Mouse (Mus musculus) limb, embryonic 13.5 days (tissue): ENCODE data around the gene Hoxb9. TPM values are rescaled to one million over a fixed set of nuclear protein-coding genes. Genes with fewer than 3 reads are reported as not detected.

Experiments
- ATAC-seq: fragments of 200-750 bp; cut with Nextera tagmentation; 2 replicates; pipeline ENCODE4 v1.8.0; 2017; ENCODE audit warnings: low read depth, moderate number of reproducible peaks, moderate TSS enrichment; ENCODE audit not compliant: low FRiP score
- H3K27ac ChIP-seq: fragments of 300-500 bp; sonication (generic); 2 replicates; pipeline ENCODE4 v1.5.1; 2015; ENCODE audit warnings: inconsistent platforms, mild to moderate bottlenecking, moderate library complexity
- H3K27me3 ChIP-seq: fragments of 300-500 bp; sonication (generic); 2 replicates; pipeline ENCODE4 v1.6.1; 2015; ENCODE audit warnings: mild to moderate bottlenecking, inconsistent platforms
- H3K36me3 ChIP-seq: fragments of 300-500 bp; sonication (generic); 2 replicates; pipeline ENCODE4 v1.6.1; 2015; ENCODE audit warnings: inconsistent platforms, mild to moderate bottlenecking, moderate library complexity
- H3K4me1 ChIP-seq: fragments of 300-500 bp; sonication (generic); 2 replicates; pipeline ENCODE4 v1.6.1; 2015; ENCODE audit warnings: inconsistent platforms
- H3K4me2 ChIP-seq: fragments of 300-500 bp; sonication (generic); replicated peaks from 2 replicates; pipeline ENCODE4 v1.6.1; 2015; ENCODE audit warnings: inconsistent platforms, mild to moderate bottlenecking, moderate library complexity
- H3K4me3 ChIP-seq: fragments of 300-500 bp; sonication (generic); 2 replicates; pipeline ENCODE4 v1.5.1; 2015; ENCODE audit warnings: moderate library complexity, mild to moderate bottlenecking, inconsistent platforms
- H3K9ac ChIP-seq: fragments of 300-500 bp; sonication (generic); 2 replicates; pipeline ENCODE4 v1.6.1; 2015; ENCODE audit warnings: mild to moderate bottlenecking, inconsistent platforms
- H3K9me3 ChIP-seq: fragments of 300-500 bp; sonication (generic); 2 replicates; pipeline ENCODE4 v1.6.1; 2016; ENCODE audit warnings: inconsistent platforms
- WGBS: fragments of 180-500 bp; shearing (Covaris S2); methylation state at CpG from one replicate; pipeline ENCODE4 v1.1.7; 2015; 5-methylcytosine and 5-hydroxymethylcytosine counted together
- polyA plus RNA-seq: library from polyadenylated mRNA; unstranded; fragments of >200 nt; fragmentation: Nextera tagmentation; extraction: Ambion mirVana; gene quantifications from 2 replicates; pipeline ENCODE4 v1.2.1, GENCODE M21; 2015

The Hoxb9 gene
- polyA plus RNA-seq, 1 experiment from 2014 or later: 1.3 TPM

DNA sequence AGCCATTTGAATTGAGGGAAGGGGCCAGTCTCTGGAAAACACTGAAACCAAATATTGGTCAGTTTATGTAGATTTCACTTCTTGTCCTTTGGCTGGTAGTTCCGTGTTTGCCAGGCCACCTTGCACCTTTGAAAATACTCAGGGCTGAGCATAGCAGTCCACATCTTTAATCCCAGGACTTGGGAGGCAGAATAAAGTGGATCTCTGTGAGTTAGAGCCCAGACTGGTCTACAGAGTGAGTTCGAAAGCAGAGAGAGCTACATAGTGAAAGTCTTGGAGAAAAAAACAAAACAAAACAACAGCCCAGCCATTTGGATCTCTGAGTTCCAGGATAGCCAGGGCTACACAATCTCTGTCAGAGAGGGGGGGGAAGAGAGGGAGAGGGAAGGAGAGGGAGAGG is 14.1 kb upstream of the Hoxb9 start:
- WGBS: 26% methylated on average over 2 of the region's 2 CpGs
- no peaks in the 10 kb centered on the region for H3K9me3 ChIP-seq
- no peak overlapping the region for H3K27ac ChIP-seq
- peaks cover 21% of the 10 kb centered on the region for H3K4me1 ChIP-seq
- H3K4me2 ChIP-seq: no peak overlapping the region
- no peak overlapping the region for H3K4me3 ChIP-seq
- ATAC-seq: no peak
- H3K27me3 ChIP-seq: peaks cover 100% of the 10 kb centered on the region
- H3K9ac ChIP-seq: no peak overlapping the region
- H3K36me3 ChIP-seq: no peaks in the 10 kb centered on the region

DNA sequence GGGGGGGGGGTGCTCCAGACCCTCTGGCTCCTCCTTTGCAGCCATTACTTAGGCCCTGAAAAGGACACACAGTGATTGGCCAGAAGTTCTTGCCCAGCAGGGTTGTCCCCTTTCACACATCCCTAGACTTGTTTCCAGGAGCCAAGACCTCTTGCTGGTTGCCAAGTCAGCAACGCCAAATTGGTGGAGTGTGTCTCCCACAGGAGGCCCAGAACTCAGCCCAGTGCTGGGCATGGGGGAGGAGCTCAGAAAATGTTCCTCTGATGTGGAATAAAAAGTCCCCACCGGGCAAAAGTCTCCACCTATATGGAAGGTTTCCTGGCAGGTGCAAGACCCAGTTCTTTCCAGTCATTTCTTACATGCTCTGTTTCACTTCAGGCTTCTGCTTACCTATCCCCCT is 12.2 kb upstream of the Hoxb9 start:
- Histone ChIP-seq H3K27ac (no peak overlapping the region), H3K27me3 (peaks cover 100% of the 10 kb centered on the region), H3K36me3 (no peaks in the 10 kb centered on the region), H3K4me1 (peaks cover 21% of the 10 kb centered on the region), H3K9me3 (no peaks in the 10 kb centered on the region), H3K4me2 (no peak overlapping the region), H3K4me3 (no peak overlapping the region), H3K9ac (no peak overlapping the region)
- 13% methylated on average over 2 of the region's 2 CpGs for WGBS
- ATAC-seq: no peak

DNA sequence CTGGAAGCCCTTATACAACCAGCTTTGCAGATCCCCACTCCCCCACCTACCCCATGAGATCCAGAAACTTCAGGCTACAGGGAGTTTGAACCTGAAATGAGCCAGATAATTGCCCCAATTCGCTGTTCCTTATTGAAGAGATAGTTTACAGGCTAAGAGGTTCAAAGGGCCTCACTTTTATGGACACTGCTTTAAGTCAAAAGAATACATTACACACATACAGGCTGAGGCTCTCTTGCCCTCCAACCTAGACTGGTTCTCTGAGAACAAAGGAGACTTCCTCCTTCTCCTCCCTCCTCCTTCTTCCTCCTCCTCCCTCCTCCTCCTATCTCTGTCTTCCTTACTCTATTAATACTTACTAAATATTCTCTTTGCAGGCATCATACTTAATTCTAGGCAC is 11.7 kb upstream of the Hoxb9 start:
- Histone ChIP-seq H3K4me2 (no peak overlapping the region), H3K36me3 (no peaks in the 10 kb centered on the region), H3K4me1 (peaks cover 21% of the 10 kb centered on the region), H3K27ac (no peak overlapping the region), H3K9ac (no peak overlapping the region), H3K4me3 (no peak overlapping the region), H3K27me3 (peaks cover 100% of the 10 kb centered on the region), H3K9me3 (no peaks in the 10 kb centered on the region)
- 4% methylated on average over 1 of the region's 1 CpGs for WGBS
- no peak for ATAC-seq

DNA sequence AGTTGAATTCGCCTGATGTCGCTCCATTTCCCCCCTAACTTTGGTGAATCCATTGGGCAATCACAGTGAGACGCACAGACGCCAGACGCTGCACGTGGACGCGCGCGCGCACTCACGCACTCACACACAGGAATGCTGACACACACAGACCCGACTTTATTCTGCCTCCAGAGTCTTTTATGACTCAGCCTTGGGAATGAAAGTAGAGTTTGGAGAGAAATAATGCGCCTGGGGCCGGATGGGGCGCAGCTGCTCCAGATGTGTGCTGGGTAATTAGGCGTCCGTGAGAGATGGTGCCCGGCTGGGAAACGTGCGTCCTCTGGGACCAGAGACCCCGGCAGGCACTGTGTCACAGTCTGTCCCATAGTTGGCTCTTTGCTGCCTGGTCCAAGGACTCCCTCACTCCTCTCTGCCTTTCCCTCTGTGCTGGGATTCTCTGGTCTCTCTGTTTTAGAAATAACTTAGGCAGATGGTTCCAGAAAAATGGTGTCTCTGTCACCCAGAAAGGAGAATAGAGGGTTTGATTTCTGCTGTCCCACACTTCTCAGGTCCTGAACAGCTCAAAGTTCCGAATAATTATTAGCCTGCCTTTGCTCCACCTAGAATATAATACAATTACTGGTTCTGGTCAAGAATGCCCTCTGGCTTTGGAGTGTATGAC is 10.8 kb upstream of the Hoxb9 start:
- H3K36me3 ChIP-seq: no peaks in the 10 kb centered on the region
- H3K27me3 ChIP-seq: peaks cover 100% of the 10 kb centered on the region
- peaks cover 17% of the 10 kb centered on the region for H3K4me1 ChIP-seq
- WGBS: under 1% methylated on average over 23 of the region's 23 CpGs
- 0 out of 2 replicates have a peak overlapping the region, but pooled peaks have one; percentile 6 for H3K4me3 ChIP-seq
- no peaks in the 10 kb centered on the region for H3K9me3 ChIP-seq
- no peak overlapping the region for H3K9ac ChIP-seq
- peak overlapping the region; percentile 41 for H3K4me2 ChIP-seq
- H3K27ac ChIP-seq: no peak overlapping the region
- no peak for ATAC-seq

DNA sequence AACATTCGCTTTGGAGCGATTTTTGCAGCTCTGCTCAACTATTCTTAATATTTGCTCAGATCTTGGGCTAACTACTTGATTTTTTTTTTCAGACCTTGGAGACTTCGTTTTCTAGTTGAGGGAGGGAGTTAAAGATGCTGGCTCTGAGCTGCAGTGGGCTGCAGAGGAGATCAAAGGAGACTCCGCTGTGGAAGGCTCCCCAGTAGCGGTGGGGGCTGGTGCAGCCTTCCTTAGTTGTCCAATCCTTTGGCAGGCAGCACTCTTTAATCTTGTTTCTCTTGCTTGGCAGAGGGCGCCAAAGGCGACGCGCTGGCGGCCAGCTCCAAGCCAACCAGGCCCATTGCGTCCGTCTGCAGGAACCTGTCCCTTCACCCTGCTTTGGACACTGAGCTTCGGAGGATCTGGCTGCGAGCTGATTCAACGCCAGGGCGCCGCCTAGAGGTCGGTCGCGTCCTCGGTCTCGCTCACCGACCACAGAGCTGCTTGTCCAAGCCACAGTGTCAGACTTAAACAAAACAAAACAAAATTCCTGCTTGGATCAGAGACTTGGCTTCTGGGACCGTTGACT is 9.8 kb upstream of the Hoxb9 start:
- H3K9me3 ChIP-seq: no peaks in the 10 kb centered on the region
- H3K27me3 ChIP-seq: peaks cover 100% of the 10 kb centered on the region
- peak overlapping the region; percentile 3; the same call in 1 of the 2 replicates for H3K4me3 ChIP-seq
- 2% methylated on average over 24 of the region's 24 CpGs for WGBS
- 0 out of 2 replicates have a peak overlapping the region, but pooled peaks have one; percentile 14 for H3K4me2 ChIP-seq
- peaks cover 20% of the 10 kb centered on the region for H3K4me1 ChIP-seq
- no peaks in the 10 kb centered on the region for H3K36me3 ChIP-seq
- H3K27ac ChIP-seq: no peak overlapping the region
- ATAC-seq: no peak
- no peak overlapping the region for H3K9ac ChIP-seq

DNA sequence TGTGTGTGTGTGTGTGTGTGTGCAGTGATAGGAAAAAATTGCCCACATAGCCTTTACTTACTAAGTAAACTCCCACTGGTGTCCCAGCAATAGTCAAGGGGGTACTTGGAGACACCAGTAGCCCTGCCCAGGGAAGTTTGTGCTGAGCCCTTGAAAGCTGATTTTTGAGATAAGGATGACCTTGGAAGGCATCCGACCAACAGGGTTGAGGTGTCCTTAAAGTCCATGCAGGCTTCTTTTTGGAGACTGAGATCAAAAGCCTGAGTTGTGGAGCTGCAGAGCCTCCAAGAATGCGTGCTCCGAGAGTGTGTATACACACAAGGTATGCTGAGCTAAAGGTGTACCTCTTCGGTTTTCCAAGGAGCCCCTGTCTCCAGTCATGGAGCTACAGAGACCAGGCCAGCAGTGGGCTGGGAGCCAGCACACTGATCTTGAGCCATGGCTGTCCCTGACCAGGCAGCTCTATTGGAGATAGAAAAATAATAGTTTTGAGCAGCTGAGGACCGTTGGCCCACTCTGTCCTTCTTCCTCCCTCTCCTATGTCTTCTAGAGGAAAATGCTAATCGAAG is 8.9 kb upstream of the Hoxb9 start:
- H3K4me1 ChIP-seq: peaks cover 20% of the 10 kb centered on the region
- no peak overlapping the region for H3K4me3 ChIP-seq
- peaks cover 100% of the 10 kb centered on the region for H3K27me3 ChIP-seq
- H3K9ac ChIP-seq: no peak overlapping the region
- 24% methylated on average over 6 of the region's 6 CpGs for WGBS
- H3K27ac ChIP-seq: no peak overlapping the region
- H3K4me2 ChIP-seq: no peak overlapping the region
- H3K9me3 ChIP-seq: no peaks in the 10 kb centered on the region
- no peaks in the 10 kb centered on the region for H3K36me3 ChIP-seq
- ATAC-seq: no peak

DNA sequence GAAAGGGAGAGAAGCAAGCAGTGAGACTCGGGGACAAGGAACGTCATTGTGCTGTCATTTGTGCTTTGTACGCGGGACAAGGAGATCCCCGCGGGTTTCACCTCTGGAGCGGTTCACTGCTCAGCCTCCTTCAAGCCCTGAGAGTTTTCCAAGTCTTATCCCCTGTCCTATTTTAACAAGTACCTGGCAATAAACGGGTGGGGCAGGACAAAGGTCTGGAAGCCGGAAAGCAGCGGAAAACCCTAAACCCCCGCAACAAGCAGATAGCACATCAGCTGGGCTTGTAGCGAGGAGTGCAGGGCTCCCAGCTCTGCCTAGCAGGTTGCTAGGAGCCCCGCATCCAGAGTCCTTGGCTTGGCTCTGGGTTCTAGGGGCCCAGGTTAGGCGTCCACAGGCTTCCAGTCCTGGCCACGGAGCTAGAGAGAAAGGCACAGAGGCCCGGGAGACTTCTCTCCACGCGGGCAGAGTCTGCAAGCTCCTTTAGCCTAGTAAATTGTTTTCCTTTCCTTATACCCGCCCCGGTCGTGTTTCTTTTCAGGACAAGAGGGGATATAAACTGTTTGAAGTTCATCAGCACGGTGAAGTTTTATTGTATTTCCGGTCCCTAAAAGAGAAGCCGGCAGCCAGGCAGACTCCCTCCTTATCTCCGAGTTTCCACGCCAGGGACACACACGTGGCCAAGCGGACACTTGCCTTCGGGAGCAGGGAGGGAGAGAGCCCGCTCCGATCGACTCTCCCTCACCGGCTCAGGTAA is 7.4 kb upstream of the Hoxb9 start:
- H3K9me3 ChIP-seq: no peaks in the 10 kb centered on the region
- H3K4me2 ChIP-seq: no peak overlapping the region
- no peak overlapping the region for H3K4me3 ChIP-seq
- H3K27ac ChIP-seq: no peak overlapping the region
- WGBS: 7% methylated on average over 33 of the region's 33 CpGs
- peaks cover 20% of the 10 kb centered on the region for H3K4me1 ChIP-seq
- ATAC-seq: no peak
- peaks cover 99% of the 10 kb centered on the region for H3K27me3 ChIP-seq
- H3K36me3 ChIP-seq: no peaks in the 10 kb centered on the region
- no peak overlapping the region for H3K9ac ChIP-seq

DNA sequence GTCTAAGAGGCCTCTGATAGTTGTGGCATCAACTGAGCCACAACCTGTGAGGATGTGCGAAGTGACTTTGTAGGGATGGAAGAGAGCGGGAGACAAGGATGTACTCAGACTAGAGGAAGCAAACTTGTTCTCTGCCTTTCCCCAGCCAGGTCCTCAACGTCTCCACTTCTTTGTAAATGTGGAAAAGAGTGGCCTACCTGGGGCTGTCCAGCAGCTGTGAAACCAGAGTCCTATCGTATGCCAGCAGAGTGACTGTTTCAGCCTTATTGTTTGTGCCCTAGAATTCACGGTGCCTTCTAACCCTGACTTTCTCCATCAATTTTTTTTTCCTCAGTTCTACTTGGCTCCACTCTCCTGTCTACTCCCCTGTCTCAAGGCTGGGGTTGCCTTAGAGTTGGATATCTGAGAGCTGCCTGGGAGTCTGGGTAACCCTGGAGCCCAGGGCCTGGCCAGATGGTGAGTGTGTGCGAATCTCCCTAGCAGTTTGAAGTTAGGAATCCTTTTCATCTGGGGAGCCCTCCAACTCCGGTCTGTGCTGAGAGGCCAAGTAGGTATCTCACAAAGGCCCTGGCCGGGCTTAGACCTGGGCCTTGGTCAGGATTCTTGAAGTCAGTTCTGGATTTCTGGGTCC is 6.8 kb upstream of the Hoxb9 start:
- peaks cover 99% of the 10 kb centered on the region for H3K27me3 ChIP-seq
- no peak overlapping the region for H3K9ac ChIP-seq
- no peaks in the 10 kb centered on the region for H3K9me3 ChIP-seq
- H3K4me1 ChIP-seq: peaks cover 20% of the 10 kb centered on the region
- WGBS: 27% methylated on average over 8 of the region's 8 CpGs
- no peak for ATAC-seq
- H3K4me2 ChIP-seq: no peak overlapping the region
- H3K36me3 ChIP-seq: no peaks in the 10 kb centered on the region
- no peak overlapping the region for H3K27ac ChIP-seq
- no peak overlapping the region for H3K4me3 ChIP-seq

DNA sequence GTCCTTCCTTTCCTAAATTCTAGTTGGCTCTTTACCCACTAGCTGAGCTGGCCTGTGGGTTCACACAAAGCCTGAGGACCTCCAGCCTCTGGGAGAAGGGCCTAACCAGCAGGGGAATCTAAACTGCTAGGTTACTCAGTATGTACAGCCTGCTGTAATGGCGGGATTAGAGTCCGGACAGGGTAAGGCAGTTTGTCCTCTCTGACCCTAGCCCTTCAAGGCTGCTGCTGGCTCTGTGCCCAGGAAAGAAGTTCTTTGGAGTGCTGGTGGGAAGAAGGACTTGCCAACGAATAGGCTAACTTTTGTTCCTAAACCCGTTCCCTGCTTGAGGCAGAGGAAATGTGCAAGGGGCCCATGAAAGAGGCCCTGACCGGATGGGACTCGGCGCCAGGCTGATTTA is 5.3 kb upstream of the Hoxb9 start:
- Histone ChIP-seq H3K36me3 (no peaks in the 10 kb centered on the region), H3K4me2 (no peak overlapping the region), H3K27me3 (peaks cover 99% of the 10 kb centered on the region), H3K27ac (no peak overlapping the region), H3K4me1 (peaks cover 19% of the 10 kb centered on the region), H3K4me3 (no peak overlapping the region), H3K9me3 (no peaks in the 10 kb centered on the region), H3K9ac (no peak overlapping the region)
- WGBS: 13% methylated on average over 7 of the region's 7 CpGs
- peak; percentile 19; the same call in 1 of the 2 replicates for ATAC-seq

DNA sequence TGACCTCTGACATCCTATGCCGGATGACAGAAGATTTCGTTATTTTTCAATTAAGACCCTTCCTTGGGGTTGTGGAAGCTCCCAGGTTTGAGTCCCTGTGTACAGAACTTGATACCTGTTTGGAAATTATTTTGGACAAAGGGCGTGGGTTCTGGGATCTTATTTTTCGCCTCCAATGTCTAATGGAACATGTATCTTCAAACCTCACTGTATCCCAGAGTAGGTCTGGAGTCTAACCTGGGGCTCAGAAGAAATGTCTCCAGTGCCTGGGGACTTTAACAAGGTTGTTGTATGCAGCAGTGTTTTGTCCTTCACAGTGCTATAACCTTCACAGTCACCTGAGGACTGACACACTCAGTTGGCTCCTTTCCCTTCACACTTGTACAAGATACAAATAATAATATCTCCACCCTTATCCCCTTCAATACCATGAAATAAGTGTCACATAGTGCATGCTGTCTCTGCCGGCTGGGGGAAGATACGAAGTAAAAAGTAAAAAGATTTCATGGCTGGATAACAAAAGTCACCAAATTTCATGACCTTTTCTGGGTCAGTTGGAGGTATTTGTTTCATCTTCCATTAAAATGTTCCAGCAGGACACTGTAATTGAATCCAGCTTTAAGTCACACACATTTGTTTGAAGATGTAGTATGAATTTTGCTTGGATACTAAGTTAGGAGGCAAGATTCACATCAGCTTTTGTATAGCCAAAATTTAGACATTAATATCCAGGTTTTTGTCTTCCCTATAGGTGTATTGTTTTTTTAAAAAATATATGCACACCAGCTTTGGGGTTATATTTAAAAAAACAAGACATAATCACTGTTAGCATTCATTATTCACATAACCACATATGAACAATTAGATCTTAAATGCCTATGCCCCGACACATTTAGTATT is 4.0 kb upstream of the Hoxb9 start:
- no peaks in the 10 kb centered on the region for H3K9me3 ChIP-seq
- no peaks in the 10 kb centered on the region for H3K36me3 ChIP-seq
- H3K27ac ChIP-seq: no peak overlapping the region
- WGBS: 28% methylated on average over 7 of the region's 7 CpGs
- H3K27me3 ChIP-seq: peaks cover 99% of the 10 kb centered on the region
- peaks cover 26% of the 10 kb centered on the region for H3K4me1 ChIP-seq
- no peak for ATAC-seq
- H3K4me3 ChIP-seq: no peak overlapping the region
- no peak overlapping the region for H3K4me2 ChIP-seq
- H3K9ac ChIP-seq: no peak overlapping the region

DNA sequence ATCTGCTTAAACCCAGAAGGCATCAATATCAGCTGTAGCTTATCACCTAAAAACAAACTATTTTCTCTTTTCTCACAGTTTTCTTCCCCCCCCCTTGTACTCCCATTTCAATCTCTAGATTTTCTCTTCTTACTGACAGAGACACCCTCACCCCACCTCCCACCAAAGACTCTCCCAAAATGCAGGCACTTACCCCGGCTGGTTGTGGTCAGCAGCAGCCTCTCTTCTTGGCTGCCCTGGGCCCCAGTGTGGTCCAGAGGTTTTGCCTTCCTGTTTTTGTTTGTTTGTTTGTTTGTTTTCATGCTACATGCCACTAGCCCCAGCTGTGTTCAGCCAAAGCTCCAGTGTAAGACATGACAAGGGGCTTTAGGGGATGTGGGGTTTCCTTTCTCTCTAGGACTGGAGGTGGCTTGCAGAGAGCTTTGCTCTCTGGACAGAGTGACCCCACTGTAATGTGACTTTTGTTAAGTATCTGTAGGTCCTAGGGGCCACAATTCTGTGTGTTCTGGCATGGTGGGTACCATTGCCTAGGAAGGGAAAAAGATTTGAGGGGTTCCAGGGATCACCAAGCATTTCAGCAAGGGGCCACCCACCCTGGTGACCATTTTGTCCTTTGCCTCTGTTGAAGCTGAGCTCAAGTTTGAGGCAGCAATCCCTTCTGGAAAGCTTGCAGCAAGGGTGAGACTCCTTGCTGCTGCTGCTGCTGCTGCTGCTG is 3.1 kb upstream of the Hoxb9 start:
- Histone ChIP-seq H3K4me3 (no peak overlapping the region), H3K27me3 (peaks cover 99% of the 10 kb centered on the region), H3K4me2 (no peak overlapping the region), H3K4me1 (peaks cover 29% of the 10 kb centered on the region), H3K27ac (no peak overlapping the region), H3K9me3 (no peaks in the 10 kb centered on the region), H3K36me3 (no peaks in the 10 kb centered on the region), H3K9ac (no peak overlapping the region)
- 19% methylated on average over 1 of the region's 1 CpGs for WGBS
- no peak for ATAC-seq
